ENCODE assay signal across 18 mouse cellular contexts in the genomic region with DNA sequence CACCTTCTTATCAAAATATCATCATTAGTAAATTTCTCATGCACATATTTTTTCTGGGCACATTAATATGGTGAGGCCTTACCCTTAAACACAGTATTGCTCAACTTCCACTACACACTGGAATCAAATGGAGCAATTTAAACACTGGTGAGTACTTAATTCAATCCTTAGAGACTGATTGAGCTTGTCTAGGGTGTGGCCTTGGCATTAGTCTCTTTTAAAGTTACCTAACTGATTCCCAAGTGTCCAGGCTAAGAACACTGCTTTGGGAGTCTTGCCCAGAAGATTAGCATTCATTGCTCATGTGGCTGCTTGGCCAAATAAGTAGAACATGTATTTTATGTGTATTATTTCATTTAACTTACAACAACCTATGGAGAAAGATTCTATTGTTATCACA. TPM values are rescaled to one million over a fixed set of nuclear protein-coding genes. Genes with fewer than 3 reads are reported as not detected.
DNase-seq lines count a peak whose midpoint lies in the region.
"Had no signal": no experiment of that assay in that cellular context is flagged by ENCODE, and none has a peak within 500 bp of the region (broad histone marks: within the 10 kb centered on the region; RNA-seq: fewer than 3 reads in every experiment).

No protein-coding gene starts in this region.

- DNase-seq in adrenal gland, postnatal 10 days = peak; percentile 27
- no peak for DNase-seq in adrenal gland, adult 2 months
- peak; percentile 11 to 33 for DNase-seq in heart, adult 18-20 months
- no peak for DNase-seq in heart, postnatal 14 days
- DNase-seq in adipocyte (ENCODE audit: low spot score) = peak; percentile 31
- DNase-seq in lung, postnatal 14 days = peak; percentile 7
- DNase-seq in cerebellum, adult 9-10 months = no peak
- DNase-seq in cerebellum, postnatal 25 days = no peak
- DNase-seq: cerebellum, adult 11 months; cerebellum, adult 9-11 months; forebrain, postnatal 0 days; kidney, adult 2 months; kidney, postnatal 4 days; right cerebral cortex, adult 18-20 months; thymus, adult 18-20 months; thymus, postnatal 25 days had no signal

- intact Hi-C loops in heart, postnatal 14 days (cut with DNase I) = no loop called here

RNA-seq across cellular contexts. Expression of a gene that starts 18.5 kb away (rescaled TPM):
- total RNA-seq in adrenal gland, postnatal 10 days (2021) = 1 to 10 TPM; 1.9 to 2.1 TPM
- total RNA-seq in adrenal gland, adult 2 months (2021) = under 1 TPM; 0.40 to 0.52 TPM
- 0.04 and 0.07 TPM in 2 replicates for polyA plus RNA-seq in adrenal gland, adult 2 months (2012; rRNA removed)
- total RNA-seq in heart, adult 18-20 months (2021) = under 1 TPM; 0.64 to 0.67 TPM
- total RNA-seq in heart, postnatal 14 days (2021) = under 1 TPM; 0.22 to 0.37 TPM
- total RNA-seq: hindbrain, postnatal 0 days; neutrophil, adult 5-6 weeks had no signal

RNA-seq across cellular contexts. Expression of a gene that starts 51.4 kb away (rescaled TPM):
- 10 to 100 TPM; 33.5 to 34.6 TPM for total RNA-seq in adrenal gland, postnatal 10 days (2021)
- 10 to 100 TPM; 33.2 to 39.3 TPM for total RNA-seq in adrenal gland, adult 2 months (2021)
- polyA plus RNA-seq in adrenal gland, adult 2 months (2012; rRNA removed) = 12.5 and 13.0 TPM in 2 replicates
- 10 to 100 TPM; 17.5 to 19.0 TPM for total RNA-seq in heart, adult 18-20 months (2021)
- total RNA-seq in heart, postnatal 14 days (2021) = 10 to 100 TPM; 18.2 to 18.4 TPM

RNA-seq across cellular contexts. Expression of a gene that starts 51.4 kb away (rescaled TPM):
- total RNA-seq in adrenal gland, postnatal 10 days (2021) = 10 to 100 TPM in 1 of 2 experiments, 1 to 10 TPM in 1; 9.1 to 11.5 TPM
- total RNA-seq in adrenal gland, adult 2 months (2021) = 10 to 100 TPM in 1 of 2 experiments, 1 to 10 TPM in 1; 9.0 to 10.1 TPM
- 1.5 and 1.9 TPM in 2 replicates for polyA plus RNA-seq in adrenal gland, adult 2 months (2012; rRNA removed)
- 1 to 10 TPM; 3.5 to 5.5 TPM for total RNA-seq in heart, adult 18-20 months (2021)
- 1 to 10 TPM; 5.0 to 6.1 TPM for total RNA-seq in heart, postnatal 14 days (2021)

Comparison
In these comparisons a context has a peak if more than half of its experiments do, and no peak if none do; other contexts are left out.
1. DNase-seq: peak in adrenal gland, postnatal 10 days (single experiment), heart, adult 18-20 months (2 of 2), adipocyte (single experiment) and lung, postnatal 14 days (single experiment); none in adrenal gland, adult 2 months (single experiment), heart, postnatal 14 days (0 of 2), cerebellum, adult 9-10 months (single experiment) and cerebellum, postnatal 25 days (0 of 2).